Mouse (Mus musculus): ENCODE data around the gene Kctd3. TPM values are rescaled to one million over a fixed set of nuclear protein-coding genes. Genes with fewer than 3 reads are reported as not detected.

The Kctd3 gene
- polyA plus RNA-seq, 1 experiment from 2014 or later, result 34.0 TPM

DNA sequence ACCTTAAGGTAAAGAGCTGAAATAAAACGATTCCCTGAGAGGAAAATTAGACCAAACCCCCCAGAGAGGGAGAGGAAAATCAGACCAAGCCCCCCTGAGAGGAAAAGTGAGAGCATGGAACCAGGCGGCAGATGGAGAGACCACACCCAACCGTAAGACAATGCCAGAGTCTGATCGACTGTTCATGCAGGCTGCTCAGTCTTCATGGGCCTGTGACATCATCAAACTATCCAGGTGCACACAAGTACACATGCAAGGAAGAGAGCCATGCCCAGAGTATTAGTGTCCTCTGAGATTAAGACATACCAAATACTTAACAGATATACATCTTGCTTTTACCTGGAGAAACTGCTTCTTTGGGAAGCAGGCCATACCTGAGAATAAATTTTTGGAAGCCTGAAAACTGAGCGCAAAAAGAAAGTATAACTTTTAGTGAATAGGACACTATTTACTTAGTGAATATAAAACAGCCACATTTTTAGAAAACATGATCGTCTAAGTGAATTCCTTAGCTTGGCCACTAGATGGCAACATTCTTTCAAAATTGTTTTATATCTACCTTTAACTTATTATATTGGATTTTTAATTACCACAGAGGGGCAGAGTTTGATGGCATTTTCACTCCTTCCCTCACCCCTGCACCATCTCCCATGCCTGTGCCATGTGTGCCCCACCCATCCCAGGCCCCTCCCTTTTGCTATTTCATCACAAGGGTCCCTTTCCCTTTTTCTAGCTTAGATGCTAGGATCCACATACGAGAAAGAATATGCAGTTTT lies 15.5 kb upstream of the Kctd3 start:
- peak; percentile 63; the same call in 1 of the 2 replicates for ATAC-seq
- 42% methylated on average over 7 of the region's 7 CpGs for WGBS
- no peaks in the 10 kb centered on the region for H3K4me1 ChIP-seq (ENCODE audit: control insufficient read depth, insufficient read depth, low read length)

DNA sequence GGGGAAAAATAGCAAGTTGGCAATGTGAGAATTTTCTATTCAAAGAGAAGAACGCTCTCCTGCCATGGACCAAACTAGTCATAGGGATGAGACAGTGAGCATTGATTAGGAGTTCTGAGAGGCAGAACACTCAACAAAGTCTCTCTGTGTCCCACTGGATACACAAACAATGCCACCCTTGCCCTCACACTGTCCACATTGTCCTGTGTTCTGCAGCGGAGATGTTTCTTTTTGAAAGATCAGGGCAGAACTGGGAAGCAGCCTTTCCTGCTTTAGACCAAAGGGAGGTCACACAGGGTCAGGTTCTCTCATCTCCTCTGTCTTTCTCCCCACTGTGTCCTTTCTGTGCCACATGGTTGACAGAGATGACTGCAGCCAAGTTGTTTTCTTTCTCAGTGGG lies 7.7 kb upstream of the Kctd3 start:
- 0 out of 2 replicates have a peak, but pooled peaks cover 3% of the 10 kb centered on the region for H3K27me3 ChIP-seq (replicated peaks; ENCODE audit: control insufficient read depth, insufficient read depth, low read length)
- ATAC-seq, result no peak

More for the DNA sequence above, 15.5 kb upstream of the Kctd3 start:
- peak; percentile 75 for DNase-seq (ENCODE audit: low spot score)
- Histone ChIP-seq H3K4me2 (ENCODE audit: low read length) (no peak overlapping the region), H3K9me3 (replicated peaks; ENCODE audit: control insufficient read depth, low read length) (no peaks in the 10 kb centered on the region), H3K27ac (ENCODE audit: low read depth, low read length) (no peak overlapping the region), H3K36me3 (ENCODE audit: control insufficient read depth, insufficient read depth, low read length) (no peaks in the 10 kb centered on the region), H3K4me3 (ENCODE audit: low read depth, low read length) (no peak overlapping the region), H3K9ac (ENCODE audit: low read length) (no peak overlapping the region), H3K27me3 (replicated peaks; ENCODE audit: control insufficient read depth, insufficient read depth, low read length) (no peaks in the 10 kb centered on the region)

DNA sequence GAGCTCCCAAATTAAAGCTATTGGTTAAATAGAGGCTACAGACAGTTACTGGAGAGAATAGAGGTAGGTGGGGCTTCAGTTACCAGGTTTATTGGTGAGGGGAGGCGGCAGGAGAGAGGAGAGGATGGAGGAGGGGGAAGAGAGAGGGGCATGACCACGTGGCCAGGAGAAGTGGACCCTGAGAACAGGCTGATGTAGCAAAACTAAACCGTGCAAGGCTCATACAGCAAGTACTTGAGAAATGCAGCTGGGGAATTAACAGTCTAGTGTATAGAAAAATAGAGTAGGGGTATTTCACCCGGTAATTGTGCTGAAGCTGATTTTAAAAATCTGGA lies 5.9 kb upstream of the Kctd3 start:
- 8% methylated on average over 4 of the region's 4 CpGs for WGBS
- no peaks in the 10 kb centered on the region for H3K9me3 ChIP-seq (replicated peaks; ENCODE audit: control insufficient read depth, low read length)
- no peak overlapping the region for H3K9ac ChIP-seq (ENCODE audit: low read length)
- H3K27me3 ChIP-seq (replicated peaks; ENCODE audit: control insufficient read depth, insufficient read depth, low read length), result 0 out of 2 replicates have a peak, but pooled peaks cover 3% of the 10 kb centered on the region
- no peak overlapping the region for H3K4me3 ChIP-seq (ENCODE audit: low read depth, low read length)
- H3K36me3 ChIP-seq (ENCODE audit: control insufficient read depth, insufficient read depth, low read length), result no peaks in the 10 kb centered on the region
- H3K4me2 ChIP-seq (ENCODE audit: low read length), result no peak overlapping the region
- 0 out of 2 replicates have a peak, but pooled peaks cover 7% of the 10 kb centered on the region for H3K4me1 ChIP-seq (ENCODE audit: control insufficient read depth, insufficient read depth, low read length)
- ATAC-seq, result 0 out of 2 replicates have a peak, but pooled peaks have one; percentile 20
- no peak overlapping the region for H3K27ac ChIP-seq (ENCODE audit: low read depth, low read length)
- DNase-seq (ENCODE audit: low spot score), result no peak

More for the DNA sequence above, 7.7 kb upstream of the Kctd3 start:
- Histone ChIP-seq H3K4me3 (ENCODE audit: low read depth, low read length) (no peak overlapping the region), H3K4me1 (ENCODE audit: control insufficient read depth, insufficient read depth, low read length) (0 out of 2 replicates have a peak, but pooled peaks cover 7% of the 10 kb centered on the region), H3K36me3 (ENCODE audit: control insufficient read depth, insufficient read depth, low read length) (no peaks in the 10 kb centered on the region), H3K9me3 (replicated peaks; ENCODE audit: control insufficient read depth, low read length) (no peaks in the 10 kb centered on the region), H3K27ac (ENCODE audit: low read depth, low read length) (no peak overlapping the region), H3K9ac (ENCODE audit: low read length) (no peak overlapping the region), H3K4me2 (ENCODE audit: low read length) (no peak overlapping the region)
- no peak for DNase-seq (ENCODE audit: low spot score)
- WGBS, result 74% methylated on average over 2 of the region's 2 CpGs

DNA sequence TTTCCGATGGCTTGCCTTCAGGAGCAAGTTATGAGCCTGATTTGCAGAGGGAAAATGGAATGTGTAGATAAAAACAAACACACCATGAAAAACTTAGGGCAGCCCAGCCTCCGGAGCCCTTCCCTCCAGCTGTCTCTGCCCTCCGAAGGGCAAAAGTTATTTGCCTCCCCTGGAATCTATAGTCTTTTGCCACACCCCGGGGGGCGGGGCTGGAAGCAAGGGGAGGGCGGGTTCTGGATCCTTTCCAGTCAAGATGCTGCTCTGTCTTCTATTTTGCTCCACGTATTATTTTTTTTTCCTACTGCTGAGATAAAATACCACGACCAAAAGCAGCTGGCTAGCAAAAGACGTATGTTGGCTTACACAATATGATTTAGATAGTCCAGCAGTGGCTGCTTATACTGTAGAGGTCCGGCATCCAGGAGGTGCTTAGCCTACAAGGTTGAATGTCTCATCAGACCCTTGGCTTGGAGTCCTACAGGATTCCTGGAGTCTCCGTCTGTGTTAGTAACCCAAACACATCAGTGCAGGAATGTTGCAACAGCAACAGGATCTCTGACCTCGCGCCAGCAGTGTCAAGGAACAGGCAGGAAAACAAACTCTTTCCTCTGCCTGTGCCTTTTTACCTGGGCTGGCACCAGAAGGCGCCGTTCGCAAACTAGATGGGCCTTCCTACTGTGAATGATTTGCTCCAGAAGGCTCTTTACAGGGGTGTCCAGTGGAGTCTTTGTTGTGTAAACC lies 5.4 kb upstream of the Kctd3 start:
- H3K27me3 ChIP-seq (replicated peaks; ENCODE audit: control insufficient read depth, insufficient read depth, low read length), result 0 out of 2 replicates have a peak, but pooled peaks cover 3% of the 10 kb centered on the region
- H3K9ac ChIP-seq (ENCODE audit: low read length), result no peak overlapping the region
- H3K27ac ChIP-seq (ENCODE audit: low read depth, low read length), result no peak overlapping the region
- WGBS, result 7% methylated on average over 16 of the region's 16 CpGs
- H3K4me2 ChIP-seq (ENCODE audit: low read length), result peak overlapping the region; percentile 23; the same call in 1 of the 2 replicates
- H3K4me3 ChIP-seq (ENCODE audit: low read depth, low read length), result no peak overlapping the region
- H3K9me3 ChIP-seq (replicated peaks; ENCODE audit: control insufficient read depth, low read length), result no peaks in the 10 kb centered on the region
- DNase-seq (ENCODE audit: low spot score) (no peak), ATAC-seq (no peak)
- 0 out of 2 replicates have a peak, but pooled peaks cover 7% of the 10 kb centered on the region for H3K4me1 ChIP-seq (ENCODE audit: control insufficient read depth, insufficient read depth, low read length)
- no peaks in the 10 kb centered on the region for H3K36me3 ChIP-seq (ENCODE audit: control insufficient read depth, insufficient read depth, low read length)

DNA sequence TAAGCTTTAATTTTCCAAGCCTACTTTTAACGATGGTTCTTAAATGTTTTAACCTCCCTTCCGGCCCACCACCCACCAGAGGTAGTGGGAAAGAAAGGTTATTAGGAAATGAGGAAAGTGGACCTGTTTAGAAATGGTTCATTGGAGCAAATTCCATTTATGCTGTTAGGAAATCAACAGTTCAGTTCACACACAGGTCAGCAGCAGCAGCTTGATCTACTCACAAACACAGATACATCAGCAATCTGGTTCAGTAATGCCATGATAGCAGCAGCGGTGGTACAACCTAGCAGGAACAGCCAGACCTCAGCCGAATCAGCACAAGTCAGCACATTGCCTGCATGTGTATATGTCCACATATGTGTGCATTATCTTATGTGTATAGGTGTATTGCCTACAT lies 3.0 kb upstream of the Kctd3 start:
- Histone ChIP-seq H3K36me3 (ENCODE audit: control insufficient read depth, insufficient read depth, low read length) (no peaks in the 10 kb centered on the region), H3K9ac (ENCODE audit: low read length) (no peak overlapping the region), H3K4me1 (ENCODE audit: control insufficient read depth, insufficient read depth, low read length) (peaks cover 14% of the 10 kb centered on the region), H3K27me3 (replicated peaks; ENCODE audit: control insufficient read depth, insufficient read depth, low read length) (0 out of 2 replicates have a peak, but pooled peaks cover 3% of the 10 kb centered on the region), H3K4me3 (ENCODE audit: low read depth, low read length) (no peak overlapping the region), H3K9me3 (replicated peaks; ENCODE audit: control insufficient read depth, low read length) (no peaks in the 10 kb centered on the region), H3K4me2 (ENCODE audit: low read length) (no peak overlapping the region), H3K27ac (ENCODE audit: low read depth, low read length) (no peak overlapping the region)
- DNase-seq (ENCODE audit: low spot score), result no peak
- WGBS, result 86% methylated on average over 4 of the region's 4 CpGs
- ATAC-seq, result no peak

DNA sequence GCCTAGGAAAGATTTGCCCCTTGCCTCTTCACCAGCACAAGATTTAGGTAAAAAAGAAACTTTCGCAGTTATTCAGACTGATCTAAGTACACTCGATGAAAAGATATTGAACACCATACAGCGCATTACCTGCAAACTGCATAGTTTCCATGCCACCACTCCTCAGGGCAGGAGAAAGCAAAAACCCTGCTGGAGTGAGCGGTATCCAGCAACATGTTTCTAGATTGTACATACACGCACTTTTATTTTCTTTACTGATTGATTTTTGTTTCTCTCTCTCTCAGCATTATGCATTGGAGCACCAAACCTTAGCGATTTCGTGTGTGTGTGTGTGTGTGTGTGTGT lies 311 bp upstream of the Kctd3 start:
- H3K9ac ChIP-seq (ENCODE audit: low read length), result no peak overlapping the region
- DNase-seq (ENCODE audit: low spot score), result no peak
- H3K4me1 ChIP-seq (ENCODE audit: control insufficient read depth, insufficient read depth, low read length), result peaks cover 8% of the 10 kb centered on the region
- H3K4me2 ChIP-seq (ENCODE audit: low read length), result peak overlapping the region; percentile 21; the same call in 1 of the 2 replicates
- no peaks in the 10 kb centered on the region for H3K36me3 ChIP-seq (ENCODE audit: control insufficient read depth, insufficient read depth, low read length)
- H3K27ac ChIP-seq (ENCODE audit: low read depth, low read length), result no peak overlapping the region
- WGBS, result 44% methylated on average over 7 of the region's 7 CpGs
- H3K9me3 ChIP-seq (replicated peaks; ENCODE audit: control insufficient read depth, low read length), result no peaks in the 10 kb centered on the region
- peak; percentile 64; the same call in 1 of the 2 replicates for ATAC-seq
- H3K27me3 ChIP-seq (replicated peaks; ENCODE audit: control insufficient read depth, insufficient read depth, low read length), result 0 out of 2 replicates have a peak, but pooled peaks cover 3% of the 10 kb centered on the region
- H3K4me3 ChIP-seq (ENCODE audit: low read depth, low read length), result peak overlapping the region; percentile 95

DNA sequence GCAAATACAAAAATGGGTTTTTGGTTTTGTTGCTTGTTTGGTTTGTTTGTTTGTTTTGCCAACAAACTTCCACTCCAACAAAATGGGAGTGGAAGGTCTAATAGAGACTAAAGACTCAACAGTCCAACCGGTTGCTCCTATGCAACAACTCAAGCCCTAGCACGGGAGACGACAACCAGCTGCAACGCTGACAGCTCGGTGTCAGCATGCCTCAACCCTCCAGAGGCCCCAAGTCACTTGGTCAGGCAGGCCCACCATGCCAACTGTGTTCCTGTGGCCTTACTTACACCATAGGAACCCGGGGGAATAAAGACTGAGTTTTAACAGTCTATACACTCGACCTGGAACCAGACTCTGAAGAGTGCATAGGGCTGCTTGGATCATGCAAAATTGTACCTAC lies 815 bp downstream of the Kctd3 start:
- Histone ChIP-seq H3K4me3 (ENCODE audit: low read depth, low read length) (peak overlapping the region; percentile 95), H3K36me3 (ENCODE audit: control insufficient read depth, insufficient read depth, low read length) (no peaks in the 10 kb centered on the region), H3K9me3 (replicated peaks; ENCODE audit: control insufficient read depth, low read length) (no peaks in the 10 kb centered on the region), H3K9ac (ENCODE audit: low read length) (peak overlapping the region; percentile 94), H3K4me1 (ENCODE audit: control insufficient read depth, insufficient read depth, low read length) (peaks cover 8% of the 10 kb centered on the region), H3K27me3 (replicated peaks; ENCODE audit: control insufficient read depth, insufficient read depth, low read length) (no peaks in the 10 kb centered on the region), H3K4me2 (ENCODE audit: low read length) (peak overlapping the region; percentile 95), H3K27ac (ENCODE audit: low read depth, low read length) (no peak overlapping the region)
- DNase-seq (ENCODE audit: low spot score), result no peak
- 6% methylated on average over 7 of the region's 7 CpGs for WGBS
- no peak for ATAC-seq

DNA sequence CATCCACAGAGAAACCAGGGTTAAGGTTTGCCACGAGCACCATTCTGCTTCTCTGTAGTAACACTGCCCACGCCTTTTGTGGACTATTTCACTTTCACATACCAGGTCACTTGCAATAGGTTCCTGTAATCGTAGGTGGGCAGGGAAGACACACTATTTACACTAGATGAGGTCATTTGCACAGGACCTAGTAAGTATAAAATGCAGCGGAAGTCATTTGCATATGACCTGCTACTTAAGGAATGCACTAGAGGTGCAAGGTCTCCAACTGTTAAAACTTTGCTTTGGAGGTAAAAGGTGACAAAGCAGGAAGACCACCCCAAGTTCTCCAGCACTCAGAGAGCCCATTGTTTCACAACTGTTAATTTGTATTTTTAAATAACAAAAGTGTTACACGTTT lies 1.4 kb downstream of the Kctd3 start:
- Histone ChIP-seq H3K27ac (ENCODE audit: low read depth, low read length) (no peak overlapping the region), H3K36me3 (ENCODE audit: control insufficient read depth, insufficient read depth, low read length) (no peaks in the 10 kb centered on the region), H3K9me3 (replicated peaks; ENCODE audit: control insufficient read depth, low read length) (no peaks in the 10 kb centered on the region), H3K9ac (ENCODE audit: low read length) (no peak overlapping the region), H3K4me2 (ENCODE audit: low read length) (peak overlapping the region; percentile 95), H3K4me3 (ENCODE audit: low read depth, low read length) (peak overlapping the region; percentile 95; the same call in 1 of the 2 replicates), H3K27me3 (replicated peaks; ENCODE audit: control insufficient read depth, insufficient read depth, low read length) (no peaks in the 10 kb centered on the region), H3K4me1 (ENCODE audit: control insufficient read depth, insufficient read depth, low read length) (peaks cover 8% of the 10 kb centered on the region)
- 71% methylated on average over 5 of the region's 5 CpGs for WGBS
- DNase-seq (ENCODE audit: low spot score) (no peak), ATAC-seq (no peak)

Measured in forebrain, embryonic 14.5 days (tissue).